Mouse (Mus musculus): ENCODE results near the gene Glb1.
A peak's percentile ranks its signal among the peaks of the same experiment; 100 is the strongest.
"Not testable (repeated sequence)": the region's sequence is repeated elsewhere in the genome, so short reads cannot be mapped to it uniquely, and the experiment has no call there.

Gene Glb1

DNA sequence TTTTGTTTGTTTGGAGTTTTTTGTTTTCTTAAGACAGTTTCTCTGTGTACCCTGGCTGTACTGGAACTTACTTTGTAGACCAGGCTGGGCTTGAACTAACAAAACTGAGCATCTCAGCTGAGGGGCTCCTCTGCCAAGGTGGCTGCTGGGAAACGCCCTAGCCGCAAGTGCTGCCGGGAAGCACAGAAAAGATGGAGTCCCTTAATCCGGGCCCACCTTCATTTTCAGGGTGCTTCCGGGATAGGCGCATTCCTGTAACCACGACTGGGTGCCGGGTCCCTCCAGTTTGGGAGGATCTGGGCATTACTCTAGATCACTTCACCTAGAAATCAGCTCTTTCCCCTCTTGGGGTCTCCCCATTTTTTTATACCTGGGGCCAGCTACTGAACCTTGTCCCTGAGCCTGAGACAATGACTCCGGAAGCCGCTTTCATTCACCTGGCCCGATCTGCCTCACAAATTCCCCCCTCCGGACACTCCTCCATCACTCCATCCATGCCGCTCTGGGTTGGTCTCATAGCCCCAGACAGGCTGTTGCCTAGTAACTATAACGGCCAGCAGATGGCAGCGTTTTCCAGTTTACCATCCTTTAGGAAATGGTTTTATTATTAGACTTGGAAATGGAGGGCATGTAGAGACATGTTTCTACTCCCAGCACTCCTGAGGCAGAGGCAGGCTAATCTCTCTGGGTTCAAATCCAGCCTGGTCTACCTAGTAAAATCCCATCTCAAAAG is 99.1 kb downstream of the Glb1 start:
- DNase-seq (ENCODE audit: low read depth, low spot score), result peak; percentile 97

DNA sequence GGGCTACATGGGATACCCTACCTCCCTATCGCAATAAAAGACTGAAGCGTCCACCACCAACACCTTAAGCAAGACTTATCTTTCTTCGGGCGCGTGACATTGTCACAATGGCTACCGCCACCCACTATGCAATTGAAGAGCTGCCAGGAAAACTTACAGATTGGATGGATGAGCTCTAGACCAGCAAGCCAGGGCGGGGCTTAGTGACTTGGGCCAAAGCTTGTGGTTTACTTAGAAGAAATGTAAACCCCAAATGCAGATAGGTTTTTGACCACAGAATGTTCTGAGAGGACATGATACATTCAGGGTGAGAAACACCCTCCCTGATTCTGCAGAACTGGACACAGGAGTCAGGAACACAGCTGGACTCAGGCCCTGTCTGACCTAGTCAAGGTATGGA is 100.2 kb downstream of the Glb1 start:
- DNase-seq (ENCODE audit: low read depth, low spot score), result peak; percentile 65

DNA sequence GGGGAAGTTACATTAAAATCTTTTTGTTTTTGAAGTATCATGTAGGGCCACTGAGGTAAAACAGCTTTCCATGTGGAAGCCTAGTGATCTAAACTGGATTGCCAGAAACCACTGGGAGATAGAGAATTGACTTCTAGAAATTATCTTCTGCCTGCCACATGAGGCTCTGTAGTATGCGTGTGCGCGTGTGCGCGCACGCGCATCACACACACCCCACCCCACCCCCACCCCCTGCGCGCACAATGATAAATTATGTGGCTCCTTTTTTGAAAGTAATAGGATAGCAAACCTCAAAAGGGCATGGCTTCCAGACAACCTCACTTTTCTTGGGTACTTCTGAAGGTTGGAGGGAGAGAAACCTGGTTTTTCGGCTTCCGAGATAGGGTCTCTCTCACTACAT is 101.0 kb downstream of the Glb1 start:
- DNase-seq (ENCODE audit: low read depth, low spot score), result no peak

DNA sequence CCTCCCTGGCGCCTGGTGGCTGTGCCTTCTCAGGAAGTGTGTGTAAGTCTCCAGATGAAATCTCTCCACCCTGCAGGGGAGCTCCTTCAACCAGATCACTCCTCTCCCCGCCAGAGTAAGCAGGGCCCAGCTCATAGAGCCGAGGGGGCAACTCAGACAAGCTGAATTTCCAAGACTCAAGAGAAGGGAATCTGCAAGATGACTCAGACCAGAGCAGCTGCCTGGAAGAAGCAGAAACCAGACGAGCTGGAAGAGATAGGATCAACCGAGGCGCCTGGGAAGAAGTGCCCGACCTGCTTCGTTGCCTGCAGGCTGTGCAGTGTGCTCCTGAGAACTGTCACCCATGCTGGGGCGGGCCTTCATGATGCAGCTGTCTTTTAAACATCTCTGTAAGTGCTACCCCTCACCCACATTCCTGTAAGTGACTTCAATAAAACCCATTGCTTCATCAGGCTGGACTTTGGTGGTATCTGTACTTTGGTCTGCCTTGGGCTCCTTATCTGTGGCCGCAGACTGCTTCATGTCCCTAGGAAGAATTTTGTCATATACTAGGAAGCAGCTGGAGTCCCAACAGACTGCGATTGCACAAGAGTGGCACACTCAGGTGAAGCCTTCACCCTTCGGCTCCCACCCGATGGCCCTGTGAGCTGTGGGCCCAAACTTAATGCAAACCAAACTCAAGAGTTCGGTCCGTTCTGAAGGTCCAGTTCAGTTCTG is 102.0 kb downstream of the Glb1 start:
- peak; percentile 71 for DNase-seq (ENCODE audit: low read depth, low spot score)

DNA sequence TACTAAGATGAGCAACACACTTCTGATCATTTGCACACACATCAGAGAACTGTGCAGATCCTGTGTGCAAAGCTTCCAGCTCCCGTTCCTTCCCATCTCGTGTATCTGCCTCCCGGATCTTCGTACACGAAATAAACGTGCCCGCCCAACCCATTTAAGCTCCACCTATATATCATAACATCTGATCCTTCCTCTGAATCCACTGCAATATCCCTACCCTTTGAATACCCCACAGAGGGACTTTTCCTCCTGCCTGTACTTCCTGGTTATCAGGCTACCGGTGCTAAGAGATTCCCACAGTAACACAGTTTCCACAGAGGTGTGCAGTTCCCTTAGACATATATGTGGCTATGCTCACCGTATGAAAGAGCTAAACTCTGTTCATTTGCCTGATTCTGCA is 103.9 kb downstream of the Glb1 start, which contains the start of gene Ccr4:
TSS of gene Ccr4 (minus strand) at position 101 of the 400 bp plus-strand sequence.
- DNase-seq (ENCODE audit: low read depth, low spot score), result no peak

DNA sequence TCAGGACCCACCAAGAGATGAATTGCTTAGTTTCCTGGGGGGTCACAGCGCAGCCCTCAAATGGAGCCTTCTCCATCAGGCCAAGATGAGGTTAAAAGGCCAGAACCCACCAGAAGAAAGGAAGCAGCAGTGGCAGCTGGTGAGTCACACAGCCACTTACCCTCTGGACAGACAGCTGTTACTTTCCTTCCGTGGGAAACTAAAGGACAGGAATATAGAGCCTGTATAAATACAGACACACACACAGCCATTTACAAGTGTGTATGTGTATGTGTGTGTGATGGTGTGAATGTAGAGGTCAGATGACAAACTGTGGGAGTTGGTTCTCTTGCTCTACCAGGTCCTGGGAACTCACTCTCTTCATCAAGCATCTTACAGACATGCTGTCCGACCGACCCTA is 105.7 kb downstream of the Glb1 start:
- no peak for DNase-seq (ENCODE audit: low read depth, low spot score)

DNA sequence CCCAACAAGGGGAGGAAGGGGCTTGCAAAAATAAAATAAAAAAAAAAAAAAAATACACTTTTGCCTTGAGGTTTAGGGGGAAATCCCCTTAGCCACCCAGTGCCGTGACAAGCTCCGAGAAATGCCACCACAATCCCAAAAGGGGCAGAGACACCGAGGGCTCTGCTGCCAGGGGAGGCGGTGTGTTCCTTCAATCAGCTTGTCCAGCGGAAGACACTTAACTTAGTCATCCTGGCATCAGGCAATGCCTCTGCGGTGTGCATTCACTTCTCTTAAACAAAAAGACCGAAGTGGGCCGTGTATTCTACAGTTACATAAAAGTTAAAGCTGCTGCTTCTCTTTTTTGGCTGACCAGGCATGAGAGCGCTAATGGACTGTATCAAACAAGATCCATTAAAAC is 106.5 kb downstream of the Glb1 start:
- DNase-seq (ENCODE audit: low read depth, low spot score), result no peak

DNA sequence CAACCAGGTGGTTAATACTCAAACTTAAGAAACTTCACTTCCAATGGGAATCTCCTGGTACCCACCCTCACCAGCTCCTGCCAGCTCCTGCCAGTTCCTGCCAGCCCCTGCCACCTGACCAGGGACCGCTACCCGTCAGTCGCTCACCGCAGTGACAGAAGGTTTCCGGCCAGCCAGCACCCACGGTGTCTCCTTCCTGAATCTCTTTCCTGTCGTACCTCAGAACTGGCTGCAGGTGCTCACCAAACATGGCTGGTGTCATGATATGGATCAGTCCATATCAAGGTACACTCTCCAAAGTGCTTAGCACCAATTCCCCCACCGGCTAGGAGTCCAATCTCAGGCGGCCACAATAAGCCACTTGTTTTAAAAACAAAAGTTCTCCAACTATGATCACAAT is 108.9 kb downstream of the Glb1 start:
- no peak for DNase-seq (ENCODE audit: low read depth, low spot score)

DNA sequence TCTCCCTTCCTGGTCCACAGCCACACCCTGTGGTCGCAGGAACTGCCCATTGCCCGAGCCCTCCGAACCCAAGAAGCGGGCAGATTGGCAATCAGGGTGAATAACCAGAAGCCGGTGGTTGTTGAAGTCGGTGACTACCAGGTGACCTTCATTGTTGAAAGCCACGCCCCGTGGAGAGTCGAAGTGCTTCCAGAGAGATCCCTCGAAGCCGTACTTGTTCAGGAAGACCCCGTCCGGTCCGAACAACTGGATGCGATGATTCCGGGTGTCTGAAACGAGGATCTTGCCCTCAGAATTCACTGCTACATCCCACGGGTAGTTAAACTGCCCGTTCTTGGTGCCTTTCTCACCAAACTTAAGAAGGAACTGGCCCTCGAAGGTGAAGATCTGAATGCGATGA is 112.0 kb downstream of the Glb1 start:
- DNase-seq (ENCODE audit: low read depth, low spot score), result peak; percentile 71

DNA sequence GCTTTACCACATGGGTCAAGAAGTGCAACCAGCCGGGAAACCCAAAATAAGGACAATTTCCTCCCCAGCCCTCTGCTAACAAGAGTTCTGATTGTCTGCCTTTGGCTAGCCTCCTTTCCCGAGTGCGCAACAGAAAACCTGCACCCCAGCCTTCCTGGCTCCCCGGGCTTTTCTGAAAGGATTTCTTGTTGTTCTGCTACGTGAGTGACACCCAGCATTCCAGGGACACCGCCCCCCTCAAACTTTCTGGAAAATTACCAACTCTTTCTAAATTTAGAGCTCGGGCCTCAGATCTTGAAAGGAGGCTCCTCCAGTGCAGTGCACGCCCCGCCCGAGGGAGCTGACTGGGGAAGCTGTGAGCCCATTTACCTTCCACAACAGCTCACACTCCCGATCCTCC is 114.5 kb downstream of the Glb1 start, which contains the start of gene C130032M10Rik:
TSS of gene C130032M10Rik (plus strand) at position 334 of the 400 bp plus-strand sequence.
- DNase-seq (ENCODE audit: low read depth, low spot score), result peak; percentile 75

DNA sequence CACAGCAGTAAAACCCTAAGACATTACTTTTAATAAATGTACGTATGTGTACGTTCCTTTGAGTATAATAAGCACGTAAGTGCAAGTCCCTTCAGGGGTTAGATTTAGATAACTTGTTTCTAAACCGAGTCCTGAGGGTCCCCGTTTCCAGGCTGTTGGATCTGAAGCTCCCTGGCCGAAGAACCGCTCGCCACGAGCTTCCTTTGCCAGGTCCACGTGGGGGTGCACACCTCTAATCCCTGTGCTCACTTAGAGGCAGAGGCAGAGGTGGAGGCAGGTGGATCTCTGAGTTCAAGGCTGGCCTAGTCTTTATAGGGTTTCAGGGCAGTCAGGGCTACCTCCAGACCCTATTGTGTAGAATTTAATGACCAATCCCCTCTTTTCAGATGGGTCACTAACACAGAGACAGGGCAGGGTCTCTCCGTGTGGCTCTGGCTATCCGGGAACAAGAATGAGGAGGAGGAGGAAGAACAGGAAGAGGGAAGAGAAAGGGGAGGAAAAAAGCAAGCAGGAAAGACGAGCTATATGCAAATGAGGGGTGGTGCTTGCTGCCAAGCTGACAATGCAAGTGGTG is 117.1 kb downstream of the Glb1 start:
- DNase-seq (ENCODE audit: low read depth, low spot score), result no peak

DNA sequence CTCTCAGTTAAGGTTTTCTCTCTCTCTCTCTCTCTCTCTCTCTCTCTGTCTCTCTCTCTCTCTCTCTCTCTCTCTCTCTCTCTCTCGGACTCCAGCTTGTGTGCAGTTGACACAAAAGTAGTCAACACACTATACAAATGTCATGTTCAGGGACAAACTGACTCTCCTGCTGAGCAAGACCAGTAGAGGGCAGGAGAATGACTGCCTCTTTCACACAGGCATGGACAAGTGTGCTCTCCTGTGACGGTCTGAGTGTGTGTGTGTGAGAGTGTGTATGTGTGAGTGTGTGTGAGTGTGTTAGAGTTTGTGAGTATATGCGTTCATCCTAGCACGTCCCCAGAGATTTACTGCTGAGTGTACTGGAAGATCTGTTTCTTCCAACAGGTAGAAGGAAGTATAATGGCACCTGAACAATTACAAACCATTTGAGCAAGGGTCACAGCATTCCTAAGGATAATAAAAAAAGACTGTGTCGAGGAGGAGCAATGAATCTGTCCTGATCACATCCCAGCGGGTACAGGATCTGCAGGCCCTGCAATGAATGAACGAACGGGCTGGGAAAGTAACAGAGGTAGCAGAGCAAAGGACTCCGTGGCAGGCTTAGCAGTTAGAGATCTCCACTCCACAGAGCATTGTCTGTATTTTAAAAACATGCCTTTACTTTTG is 118.1 kb downstream of the Glb1 start:
- no peak for DNase-seq (ENCODE audit: low read depth, low spot score)

DNA sequence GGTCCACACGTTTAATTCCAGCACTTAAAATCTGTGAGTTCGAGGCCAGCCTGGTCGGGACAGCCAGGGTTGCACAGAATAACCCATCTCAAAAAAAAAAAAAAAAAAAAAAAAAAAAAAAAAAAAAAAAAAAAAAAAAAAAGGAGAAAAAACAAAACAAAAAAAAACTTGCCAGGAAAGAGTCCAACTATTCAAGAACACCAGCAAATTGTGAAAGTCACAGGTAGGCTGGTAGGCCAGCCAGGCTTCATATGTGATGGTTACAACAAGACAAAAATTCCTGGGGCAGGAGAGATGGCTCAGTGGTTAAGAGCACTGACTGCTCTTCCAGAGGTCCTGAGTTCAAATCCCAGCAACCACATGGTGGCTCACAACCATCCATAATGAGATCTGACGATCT is 119.7 kb downstream of the Glb1 start:
- DNase-seq (ENCODE audit: low read depth, low spot score), result not testable (repeated sequence)

DNA sequence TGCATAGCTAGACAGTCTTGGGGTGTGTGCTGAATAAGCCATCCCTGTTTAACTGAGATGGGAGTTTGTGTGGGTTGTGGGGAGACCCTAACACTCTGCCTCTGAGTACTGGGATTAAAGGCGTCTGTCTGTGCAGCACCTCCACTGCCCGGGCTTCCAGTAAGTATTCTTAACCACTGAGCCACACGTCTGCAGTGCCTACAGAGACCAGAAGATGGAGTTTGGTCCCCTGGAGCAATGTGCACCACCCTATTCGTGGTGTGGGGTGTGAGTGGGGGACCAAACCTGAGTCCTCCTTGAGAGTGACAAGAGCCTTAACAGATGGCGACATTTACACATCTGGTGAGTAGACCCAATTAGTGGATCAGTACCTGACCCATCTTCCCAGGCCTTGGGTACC is 121.2 kb downstream of the Glb1 start:
- peak; percentile 79 for DNase-seq (ENCODE audit: low read depth, low spot score)

DNA sequence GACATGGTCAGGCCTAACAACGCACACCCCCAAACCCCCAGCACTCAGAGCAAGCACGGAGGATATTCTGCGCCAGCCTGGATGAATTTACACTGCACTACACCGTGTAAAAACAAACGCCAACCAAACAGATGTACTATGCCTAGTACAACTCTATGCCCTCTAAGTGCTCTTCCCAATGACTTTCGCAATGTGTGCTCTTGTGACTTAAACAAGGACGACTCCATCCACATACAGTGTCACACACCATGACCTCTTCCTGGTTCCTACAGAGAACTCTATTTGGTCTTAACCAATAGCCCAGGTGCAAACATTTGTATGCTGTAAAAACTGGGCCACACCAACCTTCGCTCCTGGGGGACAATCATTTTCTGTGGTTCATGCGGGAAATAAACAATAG is 121.6 kb downstream of the Glb1 start:
- no peak for DNase-seq (ENCODE audit: low read depth, low spot score)
